Mouse (Mus musculus) MEL (cell line): Measurements from ENCODE around the gene Erf. TPM values are rescaled to one million over a fixed set of nuclear protein-coding genes. Genes with fewer than 3 reads are reported as not detected.

ENCODE experiments used
- DNase-seq: peaks from one replicate; pipeline ENCODE4 v3.0.0; 2011; ENCODE audit warnings: low read depth, low spot score
- H3K27ac ChIP-seq: 2 replicates; pipeline ENCODE4 v1.5.1; 2012; ENCODE audit warnings: low read depth, mild to moderate bottlenecking, control low read depth, low read length, moderate library complexity; ENCODE audit not compliant: control insufficient read depth
- H3K27me3 ChIP-seq, 2 experiments: fragments of 150-350 bp in 1 of 2; sonication (generic) in 1 of 2; 2 replicates each; pipeline ENCODE4 v1.6.1; 2012; ENCODE audit warnings: low read length in 2 of 2, mild to moderate bottlenecking in 2 of 2, improper control_type of control experiment in 1 of 2, moderate library complexity in 1 of 2; ENCODE audit not compliant: insufficient read depth in 2 of 2, control insufficient read depth in 1 of 2
- H3K36me3 ChIP-seq, 2 experiments: 2 replicates each; pipeline ENCODE4 v1.6.1; 2012 to 2014; ENCODE audit warnings: low read length in 2 of 2, improper control_type of control experiment in 1 of 2, inconsistent platforms in 1 of 2, mild to moderate bottlenecking in 1 of 2; ENCODE audit not compliant: insufficient read depth in 2 of 2, control insufficient read depth in 1 of 2
- H3K4me1 ChIP-seq, 2 experiments: fragments of 150-350 bp in 1 of 2; sonication (generic) in 1 of 2; 2 replicates each; pipeline ENCODE4 v1.6.1; 2012; ENCODE audit warnings: low read length in 2 of 2, improper control_type of control experiment in 1 of 2, mild to moderate bottlenecking in 1 of 2; ENCODE audit not compliant: insufficient read depth in 2 of 2, control insufficient read depth in 1 of 2
- H3K4me3 ChIP-seq, 2 experiments: fragments of 150-350 bp in 1 of 2; sonication (generic) in 1 of 2; 2 replicates each; pipeline ENCODE4 v1.5.1; 2012; ENCODE audit warnings: low read depth in 2 of 2, low read length in 2 of 2, mild to moderate bottlenecking in 2 of 2, moderate library complexity in 2 of 2, control low read depth in 1 of 2, improper control_type of control experiment in 1 of 2; ENCODE audit not compliant: control insufficient read depth in 1 of 2, insufficient read depth in 1 of 2
- H3K79me2 ChIP-seq: 2 replicates; pipeline ENCODE4 v1.6.1; 2012; ENCODE audit warnings: mild to moderate bottlenecking, low read length, moderate library complexity; ENCODE audit not compliant: control insufficient read depth, poor library complexity, insufficient read depth
- H3K9ac ChIP-seq: 2 replicates; pipeline ENCODE4 v1.6.1; 2012; ENCODE audit warnings: low read depth, mild to moderate bottlenecking, control low read depth, low read length, moderate library complexity; ENCODE audit not compliant: control insufficient read depth, poor library complexity, severe bottlenecking
- H3K9me3 ChIP-seq: fragments of 150-350 bp; sonication (generic); replicated peaks from 2 replicates; pipeline ENCODE4 v1.6.1; 2012; ENCODE audit warnings: mild to moderate bottlenecking, low read length, improper control_type of control experiment, moderate library complexity; ENCODE audit not compliant: insufficient read depth
- BHLHE40 ChIP-seq: IDR thresholded peaks from 2 replicates; pipeline ENCODE4 v1.6.1; 2012; ENCODE audit warnings: low read depth, mild to moderate bottlenecking, inconsistent platforms, low read length, improper control_type of control experiment, borderline replicate concordance
- CHD1 ChIP-seq: IDR thresholded peaks from 2 replicates; pipeline ENCODE4 v1.6.1; 2012; ENCODE audit warnings: low read depth, mild to moderate bottlenecking, inconsistent platforms, low read length, improper control_type of control experiment
- CTCF ChIP-seq, 3 experiments: IDR thresholded peaks in 2 of 3; conservative IDR thresholded peaks in 1 of 3; 2 replicates each; pipeline ENCODE4 v1.5.1; 2011 to 2012; ENCODE audit warnings: low read length in 3 of 3, low read depth in 2 of 3, mild to moderate bottlenecking in 2 of 3, improper control_type of control experiment in 1 of 3, inconsistent platforms in 1 of 3, mixed read lengths in 1 of 3, moderate library complexity in 1 of 3; ENCODE audit not compliant: control insufficient read depth in 1 of 3, insufficient read depth in 1 of 3, poor library complexity in 1 of 3, severe bottlenecking in 1 of 3
- E2F4 ChIP-seq: IDR thresholded peaks from 2 replicates; pipeline ENCODE4 v1.6.1; 2011; ENCODE audit warnings: low read depth, low read length, improper control_type of control experiment, borderline replicate concordance
- EP300 ChIP-seq, 2 experiments: IDR thresholded peaks; 2 replicates each; pipeline ENCODE4 v1.6.1; 2011; ENCODE audit warnings: improper control_type of control experiment in 2 of 2, low read length in 2 of 2, low read depth in 1 of 2, mild to moderate bottlenecking in 1 of 2
- GABPA ChIP-seq: IDR thresholded peaks from 2 replicates; pipeline ENCODE4 v1.6.1; 2012; ENCODE audit warnings: low read depth, mild to moderate bottlenecking, inconsistent platforms, low read length, improper control_type of control experiment, moderate library complexity
- GATA1 ChIP-seq: IDR thresholded peaks from 2 replicates; pipeline ENCODE4 v1.6.1; 2011; ENCODE audit warnings: low read depth, low read length, improper control_type of control experiment
- HCFC1 ChIP-seq: IDR thresholded peaks from 2 replicates; pipeline ENCODE4 v1.6.1; 2012; ENCODE audit warnings: low read depth, mild to moderate bottlenecking, inconsistent platforms, low read length, improper control_type of control experiment, moderate library complexity
- MAFK ChIP-seq: IDR thresholded peaks from 2 replicates; pipeline ENCODE4 v1.6.1; 2011; ENCODE audit warnings: low read depth, mild to moderate bottlenecking, low read length, improper control_type of control experiment, borderline replicate concordance
- MAX ChIP-seq: IDR thresholded peaks from 2 replicates; pipeline ENCODE4 v1.6.1; 2011; ENCODE audit warnings: low read length, improper control_type of control experiment
- MEF2A ChIP-seq: IDR thresholded peaks from 2 replicates; pipeline ENCODE4 v1.6.1; 2014; ENCODE audit warnings: low read depth, mild to moderate bottlenecking, inconsistent platforms, low read length, improper control_type of control experiment; ENCODE audit not compliant: poor library complexity, insufficient replicate concordance, severe bottlenecking; ENCODE audit errors: extremely low read depth
- MXI1 ChIP-seq: IDR thresholded peaks from 2 replicates; pipeline ENCODE4 v1.6.1; 2011; ENCODE audit warnings: mild to moderate bottlenecking, low read depth, low read length, improper control_type of control experiment
- MYB ChIP-seq: IDR thresholded peaks from 2 replicates; pipeline ENCODE4 v1.6.1; 2011; ENCODE audit warnings: mild to moderate bottlenecking, low read depth, low read length, improper control_type of control experiment
- POLR2A ChIP-seq, 2 experiments: IDR thresholded peaks; 2 replicates each; pipeline ENCODE4 v1.6.1; 2011 to 2012; ENCODE audit warnings: low read length in 2 of 2, mild to moderate bottlenecking in 2 of 2, control low read depth in 1 of 2, improper control_type of control experiment in 1 of 2, low read depth in 1 of 2, moderate library complexity in 1 of 2; ENCODE audit not compliant: control insufficient read depth in 1 of 2, insufficient read depth in 1 of 2, poor library complexity in 1 of 2
- POLR2AphosphoS2 ChIP-seq: IDR thresholded peaks from 2 replicates; pipeline ENCODE4 v1.6.1; 2011; ENCODE audit warnings: low read length, improper control_type of control experiment
- RAD21 ChIP-seq: IDR thresholded peaks from 2 replicates; pipeline ENCODE4 v1.6.1; 2011; ENCODE audit warnings: mild to moderate bottlenecking, low read depth, low read length, improper control_type of control experiment
- RCOR1 ChIP-seq: IDR thresholded peaks from 2 replicates; pipeline ENCODE4 v1.6.1; 2012; ENCODE audit warnings: low read depth, mild to moderate bottlenecking, inconsistent platforms, low read length, improper control_type of control experiment
- SIN3A ChIP-seq: IDR thresholded peaks from 2 replicates; pipeline ENCODE4 v1.6.1; 2012; ENCODE audit warnings: low read length, improper control_type of control experiment, inconsistent platforms
- SMC3 ChIP-seq: IDR thresholded peaks from 2 replicates; pipeline ENCODE4 v1.6.1; 2011; ENCODE audit warnings: low read depth, low read length, improper control_type of control experiment
- TAL1 ChIP-seq: IDR thresholded peaks from 2 replicates; pipeline ENCODE4 v1.6.1; 2012; ENCODE audit warnings: mild to moderate bottlenecking, inconsistent platforms, low read length, moderate library complexity, mixed read lengths
- TBP ChIP-seq: IDR thresholded peaks from 2 replicates; pipeline ENCODE4 v1.8.0; 2011; ENCODE audit warnings: low read depth, low read length, improper control_type of control experiment
- TCF12 ChIP-seq: IDR thresholded peaks from 2 replicates; pipeline ENCODE4 v1.6.1; 2014; ENCODE audit warnings: low read depth, mild to moderate bottlenecking, inconsistent platforms, low read length, improper control_type of control experiment, moderate library complexity
- UBTF ChIP-seq: IDR thresholded peaks from 2 replicates; pipeline ENCODE4 v1.6.1; 2012; ENCODE audit warnings: low read depth, mild to moderate bottlenecking, inconsistent platforms, low read length, improper control_type of control experiment, moderate library complexity, borderline replicate concordance; ENCODE audit not compliant: insufficient read depth
- USF2 ChIP-seq, 2 experiments: IDR thresholded peaks; 2 replicates each; pipeline ENCODE4 v1.6.1; 2011 to 2012; ENCODE audit warnings: improper control_type of control experiment in 2 of 2, low read length in 2 of 2, borderline replicate concordance in 1 of 2, inconsistent platforms in 1 of 2, low read depth in 1 of 2, mild to moderate bottlenecking in 1 of 2; ENCODE audit not compliant: insufficient read depth in 1 of 2
- ZMIZ1 ChIP-seq: IDR thresholded peaks from 2 replicates; pipeline ENCODE4 v1.6.1; 2012; ENCODE audit warnings: low read depth, mild to moderate bottlenecking, inconsistent platforms, low read length, improper control_type of control experiment, moderate library complexity
- ZNF384 ChIP-seq: IDR thresholded peaks from 2 replicates; pipeline ENCODE4 v1.6.1; 2012; ENCODE audit warnings: low read depth, mild to moderate bottlenecking, inconsistent platforms, low read length, improper control_type of control experiment
- polyA plus RNA-seq, 2 experiments: library from polyadenylated mRNA; stranded (reverse) in 1 of 2; unstranded in 1 of 2; fragments of >175 nt in 1 of 2; fragments of >200 nt in 1 of 2; gene quantifications; 2 replicates each; pipeline versions ENCODE4 v1.2.1 to v1.2.4; 2012; ENCODE audit warnings: low replicate concordance in 2 of 2, low read depth in 1 of 2; ENCODE audit not compliant: insufficient read length in 2 of 2, insufficient read depth in 1 of 2, missing spikeins in 1 of 2
- total RNA-seq: library from RNA; depleted of rRNA; stranded (reverse); fragments of 300-350 nt; gene quantifications from 2 replicates; pipeline ENCODE4 v1.2.3, GENCODE M21; 2012

Gene Erf
- total and polyA plus RNA-seq, 3 experiments, result 24.6 to 33.2 TPM; not detected in 1

DNA sequence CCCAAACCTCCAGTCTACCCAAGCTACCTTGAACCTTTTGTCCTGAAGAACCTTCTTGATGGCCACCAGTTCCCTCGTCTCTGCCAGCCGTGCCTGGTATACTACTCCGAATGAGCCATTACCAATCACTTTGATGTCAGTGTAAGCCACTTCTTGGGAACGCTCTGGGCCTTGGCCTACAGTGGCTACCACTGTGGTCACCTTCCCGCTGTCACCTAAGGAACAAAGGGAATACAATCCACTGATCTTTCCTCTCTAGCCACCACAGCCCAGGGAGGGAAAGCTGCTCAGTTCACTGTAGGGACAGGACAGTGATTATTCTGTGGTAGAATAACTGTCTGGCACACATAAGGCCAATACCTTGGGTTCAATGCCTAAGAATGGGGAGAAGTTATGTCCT lies 15.0 kb downstream of the Erf start:
- Histone ChIP-seq H3K27ac (no peak overlapping the region), H3K4me3 (no peak overlapping the region), H3K36me3 (peaks cover 0 to 17% of the 10 kb centered on the region in 2 experiments; a peak in 3 of 4 replicates)

DNA sequence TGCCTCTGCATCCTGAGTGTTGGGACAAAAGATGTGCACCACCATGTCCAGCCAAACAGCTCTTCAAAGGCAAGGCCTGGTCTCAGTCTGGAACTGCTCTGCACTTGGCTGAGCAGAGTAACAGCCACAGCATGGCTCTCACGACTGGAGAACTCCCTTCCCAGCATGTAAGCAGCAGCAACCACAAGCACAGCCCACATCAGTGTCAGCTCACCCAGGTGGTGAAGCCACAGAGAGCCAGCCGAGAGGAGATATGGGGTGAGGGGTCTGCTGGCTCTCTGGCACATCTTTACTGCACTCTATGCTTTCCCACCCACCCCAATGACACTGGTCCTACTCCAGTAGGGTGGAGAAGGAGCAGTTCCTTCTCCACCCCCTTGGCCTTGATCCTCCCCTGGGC lies 17.5 kb downstream of the Erf start:
- Histone ChIP-seq H3K36me3 (peaks cover 0 to 12% of the 10 kb centered on the region in 2 experiments; a peak in 3 of 4 replicates), H3K4me1 (peaks cover 3% of the 10 kb centered on the region in 2 experiments; a peak in 1 of 4 replicates), H3K4me3 (no peak overlapping the region), H3K27me3 (no peaks in the 10 kb centered on the region), H3K9ac (no peak overlapping the region), H3K79me2 (peaks cover 25% of the 10 kb centered on the region), H3K27ac (no peak overlapping the region), H3K9me3 (no peaks in the 10 kb centered on the region)
- TF ChIP-seq POLR2A (IDR thresholded peaks at IDR 0.05; ENCODE audit: control insufficient read depth in 1 of 2, insufficient read depth in 1 of 2, low read depth in 1 of 2, low read length in 2 of 2, poor library complexity in 1 of 2) (no peak), MAX (no peak), MXI1 (no peak), SIN3A (no peak), MEF2A (no peak), TBP (no peak), ZNF384 (no peak), BHLHE40 (no peak), UBTF (no peak), MAFK (no peak), E2F4 (no peak), TCF12 (no peak), RCOR1 (no peak), EP300 (IDR thresholded peaks at IDR 0.05; ENCODE audit: low read depth in 1 of 2, low read length in 2 of 2) (no peak), POLR2AphosphoS2 (no peak), USF2 (IDR thresholded peaks at IDR 0.05; ENCODE audit: borderline replicate concordance in 1 of 2, insufficient read depth in 1 of 2, low read depth in 1 of 2, low read length in 2 of 2) (no peak), CHD1 (no peak), CTCF (IDR thresholded peaks at IDR 0.05 in 2 of 3, conservative IDR thresholded peaks at IDR 0.05 in 1 of 3; ENCODE audit: control insufficient read depth in 1 of 3, insufficient read depth in 1 of 3, low read depth in 2 of 3, low read length in 3 of 3, poor library complexity in 1 of 3, severe bottlenecking in 1 of 3) (no peak)
- DNase-seq, result no peak

More for the DNA sequence above, 15.0 kb downstream of the Erf start:
- Histone ChIP-seq H3K79me2 (peaks cover 26% of the 10 kb centered on the region), H3K27me3 (no peaks in the 10 kb centered on the region), H3K9ac (no peak overlapping the region), H3K4me1 (peaks cover 3 to 9% of the 10 kb centered on the region in 2 experiments; a peak in 2 of 4 replicates), H3K9me3 (no peaks in the 10 kb centered on the region)
- TF ChIP-seq MYB (no peak), MEF2A (no peak), SMC3 (no peak), TAL1 (no peak), CTCF (IDR thresholded peaks at IDR 0.05 in 2 of 3, conservative IDR thresholded peaks at IDR 0.05 in 1 of 3; ENCODE audit: control insufficient read depth in 1 of 3, insufficient read depth in 1 of 3, low read depth in 2 of 3, low read length in 3 of 3, poor library complexity in 1 of 3, severe bottlenecking in 1 of 3) (no peak), RAD21 (no peak), CHD1 (no peak), HCFC1 (no peak), POLR2AphosphoS2 (no peak), GATA1 (no peak), SIN3A (no peak), ZMIZ1 (no peak), GABPA (no peak), USF2 (IDR thresholded peaks at IDR 0.05; ENCODE audit: borderline replicate concordance in 1 of 2, insufficient read depth in 1 of 2, low read depth in 1 of 2, low read length in 2 of 2) (no peak)
- no peak for DNase-seq
